Mouse (Mus musculus): Measurements from ENCODE around the gene S100a8. TPM values are rescaled to one million over a fixed set of nuclear protein-coding genes. Genes with fewer than 3 reads are reported as not detected.

Gene S100a8
- 13.9 and 22.6 TPM in 2 replicates for polyA plus RNA-seq (2015; fragmentation: Nextera tagmentation; extraction: Ambion mirVana)

DNA sequence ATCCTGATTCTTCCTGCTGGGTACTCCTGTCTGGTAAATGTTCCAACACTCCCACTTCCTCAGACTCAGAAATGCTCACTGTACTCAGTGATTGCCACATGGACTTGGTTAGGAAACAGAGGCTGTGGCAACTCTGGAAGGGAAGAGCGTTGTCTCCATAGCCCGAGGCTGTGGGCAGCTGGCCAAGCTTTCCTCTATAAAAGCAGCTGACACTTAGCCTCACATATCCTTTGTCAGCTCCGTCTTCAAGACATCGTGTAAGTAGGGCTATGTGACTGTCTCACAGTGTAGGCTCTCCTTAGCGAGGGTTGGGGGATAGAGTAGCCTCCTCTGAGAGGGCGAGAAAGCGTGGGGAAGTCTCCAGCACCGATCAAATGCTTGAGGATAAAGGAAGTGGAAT is at the start of gene S100a8:
Gene S100a8, plus strand, starts transcription at position 133 of the 400 bp plus-strand sequence.
- no peak within 1 kb of the TSS for H3K4me3 ChIP-seq (ENCODE audit: low read length)
- 68% methylated on average over 8 of the region's 8 CpGs for WGBS
- H3K4me2 ChIP-seq (replicated peaks; ENCODE audit: low read depth, low read length), result no peak within 1 kb of the TSS
- no peak within 1 kb of the TSS for H3K9ac ChIP-seq (replicated peaks; ENCODE audit: low read length)
- H3K27me3 ChIP-seq (ENCODE audit: insufficient read depth, low read length), result no peaks in the 10 kb centered on the region
- ATAC-seq (ENCODE audit: low FRiP score, low TSS enrichment), result no peak
- no peaks in the 10 kb centered on the region for H3K36me3 ChIP-seq (ENCODE audit: insufficient read depth, low read length)
- no peaks in the 10 kb centered on the region for H3K9me3 ChIP-seq (ENCODE audit: low read length)
- no peak within 1 kb of the TSS for H3K27ac ChIP-seq (ENCODE audit: low read length)
- H3K4me1 ChIP-seq (ENCODE audit: insufficient read depth, low read length), result no peaks in the 10 kb centered on the region

- peaks cover 3% of the 10 kb centered on the region for H3K4me1 ChIP-seq (ENCODE audit: insufficient read depth, low read length)
These were observed 47.2 kb upstream of the S100a8 start for GRCm38 (mm10) chr3:90621552-90621951.

GRCm38 (mm10) chr3:90623435-90624071 is 45.2 kb upstream of the S100a8 start:
- H3K27ac ChIP-seq (ENCODE audit: low read length), result no peak overlapping the region
- peak; percentile 33; the same call in 1 of the 2 replicates for ATAC-seq (ENCODE audit: low FRiP score, low TSS enrichment)
- H3K36me3 ChIP-seq (ENCODE audit: insufficient read depth, low read length), result no peaks in the 10 kb centered on the region
- H3K27me3 ChIP-seq (ENCODE audit: insufficient read depth, low read length), result no peaks in the 10 kb centered on the region
- H3K4me2 ChIP-seq (replicated peaks; ENCODE audit: low read depth, low read length), result no peak overlapping the region
- H3K9me3 ChIP-seq (ENCODE audit: low read length), result no peaks in the 10 kb centered on the region
- 23% methylated on average over 2 of the region's 2 CpGs for WGBS
- H3K4me1 ChIP-seq (ENCODE audit: insufficient read depth, low read length), result peaks cover 3% of the 10 kb centered on the region
- no peak overlapping the region for H3K9ac ChIP-seq (replicated peaks; ENCODE audit: low read length)
- H3K4me3 ChIP-seq (ENCODE audit: low read length), result no peak overlapping the region

More at GRCm38 (mm10) chr3:90621552-90621951, 47.2 kb upstream of the S100a8 start:
- no peak overlapping the region for H3K9ac ChIP-seq (replicated peaks; ENCODE audit: low read length)
- H3K36me3 ChIP-seq (ENCODE audit: insufficient read depth, low read length), result no peaks in the 10 kb centered on the region
- H3K27me3 ChIP-seq (ENCODE audit: insufficient read depth, low read length), result no peaks in the 10 kb centered on the region
- no peak overlapping the region for H3K27ac ChIP-seq (ENCODE audit: low read length)
- ATAC-seq (ENCODE audit: low FRiP score, low TSS enrichment), result no peak
- 46% methylated on average over 7 of the region's 7 CpGs for WGBS
- peaks cover 6% of the 10 kb centered on the region; the same call in 1 of the 2 replicates for H3K9me3 ChIP-seq (ENCODE audit: low read length)
- no peak overlapping the region for H3K4me3 ChIP-seq (ENCODE audit: low read length)
- H3K4me2 ChIP-seq (replicated peaks; ENCODE audit: low read depth, low read length), result no peak overlapping the region

- 55% methylated on average over 5 of the region's 5 CpGs for WGBS
- H3K9me3 ChIP-seq (ENCODE audit: low read length), result no peaks in the 10 kb centered on the region
- H3K27ac ChIP-seq (ENCODE audit: low read length), result no peak overlapping the region
- no peaks in the 10 kb centered on the region for H3K36me3 ChIP-seq (ENCODE audit: insufficient read depth, low read length)
- H3K9ac ChIP-seq (replicated peaks; ENCODE audit: low read length), result no peak overlapping the region
- H3K27me3 ChIP-seq (ENCODE audit: insufficient read depth, low read length), result no peaks in the 10 kb centered on the region
- H3K4me2 ChIP-seq (replicated peaks; ENCODE audit: low read depth, low read length), result no peak overlapping the region
- no peak for ATAC-seq (ENCODE audit: low FRiP score, low TSS enrichment)
- H3K4me3 ChIP-seq (ENCODE audit: low read length), result no peak overlapping the region
- H3K4me1 ChIP-seq (ENCODE audit: insufficient read depth, low read length), result peaks cover 3% of the 10 kb centered on the region
These were observed 43.3 kb upstream of the S100a8 start for GRCm38 (mm10) chr3:90625496-90625895.

DNA sequence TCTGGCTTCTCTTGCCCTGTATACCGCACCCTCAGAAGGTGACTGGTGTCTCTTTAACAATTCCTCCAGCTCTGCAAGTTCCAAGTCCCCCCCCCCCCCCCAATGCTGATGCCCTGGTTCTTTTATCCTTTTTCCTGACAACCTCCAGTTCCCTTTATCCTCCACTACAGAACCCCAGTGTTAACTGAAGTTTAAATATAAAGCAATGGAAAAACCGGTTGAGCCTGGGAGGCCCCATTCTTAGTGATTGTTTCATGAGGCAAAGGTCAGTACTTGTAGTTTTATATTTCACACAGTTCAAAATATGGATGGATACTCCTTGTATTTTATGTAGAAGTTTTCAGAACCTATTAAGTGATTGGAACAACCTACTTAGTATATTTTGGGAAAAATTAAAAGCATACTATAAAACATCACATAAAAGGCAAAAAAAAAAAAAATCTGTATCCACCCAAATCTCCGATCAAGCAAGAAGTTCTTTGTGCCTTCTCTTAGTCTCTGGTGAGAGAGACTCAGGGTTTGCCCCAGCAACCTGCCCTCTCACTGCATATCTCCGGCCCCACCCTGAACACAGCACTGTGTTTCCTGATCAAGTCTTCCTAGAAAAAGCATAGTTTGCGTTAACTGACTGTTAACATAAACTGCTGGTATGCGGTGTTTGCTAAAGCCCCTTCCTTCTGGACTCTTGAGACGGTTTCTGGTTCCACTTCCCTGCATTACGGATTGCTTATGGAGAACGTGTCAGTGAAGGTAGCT is 42.3 kb upstream of the S100a8 start:
- peak overlapping the region; percentile 25; the same call in 1 of the 2 replicates for H3K27ac ChIP-seq (ENCODE audit: low read length)
- H3K4me2 ChIP-seq (replicated peaks; ENCODE audit: low read depth, low read length), result no peak overlapping the region
- no peaks in the 10 kb centered on the region for H3K27me3 ChIP-seq (ENCODE audit: insufficient read depth, low read length)
- no peaks in the 10 kb centered on the region for H3K36me3 ChIP-seq (ENCODE audit: insufficient read depth, low read length)
- no peak overlapping the region for H3K9ac ChIP-seq (replicated peaks; ENCODE audit: low read length)
- no peaks in the 10 kb centered on the region for H3K9me3 ChIP-seq (ENCODE audit: low read length)
- H3K4me1 ChIP-seq (ENCODE audit: insufficient read depth, low read length), result peaks cover 3% of the 10 kb centered on the region
- no peak overlapping the region for H3K4me3 ChIP-seq (ENCODE audit: low read length)
- no peak for ATAC-seq (ENCODE audit: low FRiP score, low TSS enrichment)
- WGBS, result 69% methylated on average over 9 of the region's 9 CpGs

GRCm38 (mm10) chr3:90627366-90627765 is 41.4 kb upstream of the S100a8 start:
- Histone ChIP-seq H3K9me3 (ENCODE audit: low read length) (no peaks in the 10 kb centered on the region), H3K9ac (replicated peaks; ENCODE audit: low read length) (no peak overlapping the region), H3K27me3 (ENCODE audit: insufficient read depth, low read length) (no peaks in the 10 kb centered on the region), H3K4me3 (ENCODE audit: low read length) (no peak overlapping the region), H3K36me3 (ENCODE audit: insufficient read depth, low read length) (no peaks in the 10 kb centered on the region), H3K27ac (ENCODE audit: low read length) (no peak overlapping the region), H3K4me2 (replicated peaks; ENCODE audit: low read depth, low read length) (no peak overlapping the region), H3K4me1 (ENCODE audit: insufficient read depth, low read length) (peaks cover 3% of the 10 kb centered on the region)
- ATAC-seq (ENCODE audit: low FRiP score, low TSS enrichment), result no peak
- WGBS, result 92% methylated on average over 5 of the region's 5 CpGs

DNA sequence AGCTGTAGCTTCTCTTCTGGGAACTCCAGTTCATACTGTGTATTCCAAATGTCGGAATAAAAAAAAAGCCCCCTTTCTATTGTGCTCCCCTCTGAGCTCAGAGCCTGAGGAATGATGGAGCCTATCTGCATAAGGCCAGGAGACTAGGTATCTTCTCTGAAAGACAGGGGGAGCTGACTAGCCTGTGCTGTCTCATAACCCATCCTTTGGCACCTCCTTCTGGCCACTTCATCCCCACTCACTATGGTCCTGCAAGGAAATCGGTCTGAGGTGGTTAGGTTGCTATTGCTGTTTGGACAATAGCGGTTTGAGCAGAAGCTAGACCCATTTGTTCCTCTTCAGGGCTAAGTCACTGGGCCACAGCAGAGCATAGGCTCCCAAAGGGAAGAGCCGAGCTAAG is 41.0 kb upstream of the S100a8 start:
- Histone ChIP-seq H3K27me3 (ENCODE audit: insufficient read depth, low read length) (no peaks in the 10 kb centered on the region), H3K27ac (ENCODE audit: low read length) (no peak overlapping the region), H3K4me1 (ENCODE audit: insufficient read depth, low read length) (peaks cover 3% of the 10 kb centered on the region), H3K36me3 (ENCODE audit: insufficient read depth, low read length) (no peaks in the 10 kb centered on the region), H3K9me3 (ENCODE audit: low read length) (no peaks in the 10 kb centered on the region), H3K4me2 (replicated peaks; ENCODE audit: low read depth, low read length) (no peak overlapping the region), H3K4me3 (ENCODE audit: low read length) (no peak overlapping the region), H3K9ac (replicated peaks; ENCODE audit: low read length) (no peak overlapping the region)
- WGBS, result 60% methylated on average over 4 of the region's 4 CpGs
- ATAC-seq (ENCODE audit: low FRiP score, low TSS enrichment), result peak; percentile 72; the same call in 1 of the 2 replicates

- Histone ChIP-seq H3K4me3 (ENCODE audit: low read length) (no peak overlapping the region), H3K4me2 (replicated peaks; ENCODE audit: low read depth, low read length) (no peak overlapping the region), H3K9ac (replicated peaks; ENCODE audit: low read length) (no peak overlapping the region), H3K9me3 (ENCODE audit: low read length) (no peaks in the 10 kb centered on the region), H3K36me3 (ENCODE audit: insufficient read depth, low read length) (no peaks in the 10 kb centered on the region), H3K27me3 (ENCODE audit: insufficient read depth, low read length) (no peaks in the 10 kb centered on the region), H3K4me1 (ENCODE audit: insufficient read depth, low read length) (no peaks in the 10 kb centered on the region), H3K27ac (ENCODE audit: low read length) (no peak overlapping the region)
- WGBS, result 64% methylated on average over 2 of the region's 2 CpGs
- no peak for ATAC-seq (ENCODE audit: low FRiP score, low TSS enrichment)
These were observed 39.5 kb upstream of the S100a8 start for GRCm38 (mm10) chr3:90629298-90629697.

GRCm38 (mm10) chr3:90631984-90632383 is 36.8 kb upstream of the S100a8 start:
- Histone ChIP-seq H3K36me3 (ENCODE audit: insufficient read depth, low read length) (no peaks in the 10 kb centered on the region), H3K4me2 (replicated peaks; ENCODE audit: low read depth, low read length) (no peak overlapping the region), H3K27ac (ENCODE audit: low read length) (no peak overlapping the region), H3K9me3 (ENCODE audit: low read length) (no peaks in the 10 kb centered on the region), H3K9ac (replicated peaks; ENCODE audit: low read length) (no peak overlapping the region), H3K4me1 (ENCODE audit: insufficient read depth, low read length) (no peaks in the 10 kb centered on the region), H3K27me3 (ENCODE audit: insufficient read depth, low read length) (no peaks in the 10 kb centered on the region), H3K4me3 (ENCODE audit: low read length) (no peak overlapping the region)
- 83% methylated on average over 2 of the region's 2 CpGs for WGBS
- ATAC-seq (ENCODE audit: low FRiP score, low TSS enrichment), result no peak
